Mouse (Mus musculus): ENCODE data around the gene Traf3.

Gene Traf3

DNA sequence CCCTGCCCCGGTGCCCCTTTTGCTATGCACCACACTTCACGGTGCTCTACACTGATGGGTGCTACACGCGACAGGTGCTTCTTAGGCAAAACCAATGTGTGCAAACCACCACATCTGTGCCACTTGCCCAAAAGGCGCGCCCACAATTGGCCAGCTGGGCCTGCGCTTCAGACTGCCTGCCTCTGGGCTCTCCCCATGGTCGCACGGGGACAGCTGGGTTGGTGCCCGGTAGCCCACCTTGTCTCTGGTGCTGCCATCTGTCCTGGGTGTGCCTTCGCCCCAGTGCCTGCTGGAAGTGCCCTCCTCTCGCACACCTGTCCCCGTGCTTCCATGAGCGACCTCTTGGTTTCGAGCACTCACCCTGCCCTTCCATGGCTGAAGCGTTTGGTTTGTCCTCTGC lies 97.5 kb downstream of the Traf3 start:
- no peak for DNase-seq (ENCODE audit: low read depth, low spot score)

DNA sequence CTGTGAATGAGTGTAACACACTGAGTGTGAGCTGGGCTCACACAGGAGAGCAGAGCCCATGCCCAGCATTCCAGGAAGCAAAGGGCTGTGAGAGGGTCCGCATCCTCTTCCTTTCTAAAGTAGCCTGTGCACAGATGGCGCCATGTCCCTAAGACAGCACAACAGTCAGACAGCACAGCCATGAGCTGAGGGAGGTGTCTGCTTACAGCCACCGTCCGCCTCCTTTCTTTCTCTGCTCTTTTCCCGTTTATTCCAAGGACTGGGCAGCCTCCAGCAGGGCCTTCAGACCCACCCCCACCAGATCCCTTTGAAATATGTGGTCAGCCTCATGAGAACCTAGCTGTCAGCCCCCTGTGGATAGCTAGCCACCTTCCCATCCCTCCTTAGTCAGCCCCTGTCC lies 99.0 kb downstream of the Traf3 start:
- DNase-seq (ENCODE audit: low read depth, low spot score), result no peak

DNA sequence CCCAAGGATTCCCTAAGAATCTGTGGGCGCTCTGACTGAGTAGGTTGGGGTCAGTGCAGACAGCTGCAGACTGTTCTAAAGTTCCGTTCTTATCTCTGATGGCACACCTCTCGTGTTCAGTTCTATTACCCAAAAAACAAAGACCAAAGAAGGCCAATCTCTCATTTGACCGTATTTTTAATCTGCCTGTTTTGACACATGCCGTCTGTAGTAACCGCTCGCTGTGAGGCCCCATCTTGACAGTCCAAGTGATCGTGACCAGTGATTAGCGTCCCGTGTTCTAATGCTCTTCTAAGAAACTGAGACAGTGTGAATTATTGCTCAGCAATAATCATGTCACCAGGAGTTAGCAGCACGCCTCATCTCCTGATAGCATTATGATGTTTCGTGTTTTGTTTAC lies 100.4 kb downstream of the Traf3 start:
- no peak for DNase-seq (ENCODE audit: low read depth, low spot score)

DNA sequence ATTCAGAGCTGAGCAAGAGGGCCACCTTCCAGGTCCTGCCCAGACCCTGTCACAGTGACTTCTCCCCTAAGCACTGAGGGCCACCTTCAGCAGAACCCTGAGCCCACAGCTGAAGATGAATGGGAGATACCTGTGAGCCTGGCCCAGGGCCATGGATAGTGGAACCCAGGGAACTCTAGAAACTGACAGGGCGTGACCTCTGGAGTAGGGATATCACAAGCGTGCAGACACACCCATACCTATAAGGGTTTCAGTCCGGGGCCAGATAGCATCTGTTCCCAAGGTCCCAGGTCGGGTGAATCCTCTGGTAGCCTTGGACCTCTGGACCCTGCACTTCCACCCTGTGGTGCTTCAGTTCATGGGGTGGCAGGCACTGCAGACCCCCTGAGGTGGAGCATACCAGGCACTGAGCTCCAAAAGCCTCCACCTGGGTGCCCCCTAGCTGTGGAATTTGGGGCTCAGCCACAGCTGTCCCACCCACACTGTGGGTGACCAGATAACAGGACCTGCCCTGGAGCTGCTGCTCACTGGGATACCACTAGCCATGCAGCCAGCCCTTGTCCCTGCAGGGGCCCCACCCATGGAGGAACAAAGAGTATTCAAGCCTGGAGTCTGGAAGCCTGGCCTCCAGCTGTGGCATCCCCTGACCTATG lies 101.6 kb downstream of the Traf3 start:
- no peak for DNase-seq (ENCODE audit: low read depth, low spot score)

DNA sequence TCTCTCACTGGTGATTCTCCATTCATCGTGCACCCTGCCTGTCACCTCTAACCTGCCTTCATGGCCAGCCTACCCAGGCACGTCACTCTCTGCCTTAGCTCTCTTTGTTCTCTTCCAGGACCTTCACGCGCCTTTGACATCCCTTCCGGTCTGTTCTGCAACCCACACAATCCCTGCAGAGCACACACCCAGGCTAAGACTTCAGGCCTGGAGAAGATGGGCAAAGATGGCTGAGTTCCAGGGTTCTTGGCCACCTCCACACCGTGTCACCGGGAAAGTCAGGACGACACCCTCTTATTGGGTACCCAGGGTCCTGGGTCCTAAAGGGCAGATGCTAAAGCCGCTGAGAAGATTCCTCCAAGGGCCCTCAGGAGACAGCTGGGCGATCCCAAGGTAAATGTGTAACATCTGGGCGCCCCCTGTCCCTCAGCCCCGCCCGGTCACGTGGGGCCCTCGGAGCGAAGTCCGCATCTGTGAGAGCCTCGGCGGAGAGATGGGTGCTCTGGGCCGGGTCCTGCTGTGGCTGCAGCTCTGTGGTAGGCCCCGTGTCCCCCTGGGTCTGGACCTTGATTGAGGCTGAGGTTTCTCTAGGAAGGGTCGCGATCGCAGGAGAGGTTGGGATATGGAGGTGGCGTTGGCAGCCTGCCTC lies 104.6 kb downstream of the Traf3 start, which contains the start of gene Amn:
Amn (plus strand) TSS at position 467 of the 649 bp plus-strand sequence.
- DNase-seq (ENCODE audit: low read depth, low spot score), result no peak

DNA sequence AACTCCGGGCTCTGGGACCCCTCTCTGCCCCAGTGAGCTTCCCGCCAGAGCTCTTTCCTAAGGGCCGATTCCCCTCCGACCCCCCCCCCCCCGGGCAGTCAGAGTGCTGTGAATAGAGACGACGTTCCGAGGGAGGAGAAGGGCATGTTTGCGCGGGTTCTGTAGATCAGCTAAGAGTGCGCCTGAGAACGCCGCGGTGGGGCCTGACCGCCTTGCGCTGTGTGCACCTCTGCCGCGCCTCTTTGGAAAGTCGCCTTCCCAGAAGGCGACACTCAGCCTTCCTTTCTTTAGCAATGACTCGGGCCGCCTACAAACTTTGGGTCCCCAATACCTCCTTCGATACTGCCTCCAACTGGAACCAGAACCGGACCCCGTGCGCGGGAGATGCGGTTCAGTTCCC lies 105.2 kb downstream of the Traf3 start:
- no peak for DNase-seq (ENCODE audit: low read depth, low spot score)

DNA sequence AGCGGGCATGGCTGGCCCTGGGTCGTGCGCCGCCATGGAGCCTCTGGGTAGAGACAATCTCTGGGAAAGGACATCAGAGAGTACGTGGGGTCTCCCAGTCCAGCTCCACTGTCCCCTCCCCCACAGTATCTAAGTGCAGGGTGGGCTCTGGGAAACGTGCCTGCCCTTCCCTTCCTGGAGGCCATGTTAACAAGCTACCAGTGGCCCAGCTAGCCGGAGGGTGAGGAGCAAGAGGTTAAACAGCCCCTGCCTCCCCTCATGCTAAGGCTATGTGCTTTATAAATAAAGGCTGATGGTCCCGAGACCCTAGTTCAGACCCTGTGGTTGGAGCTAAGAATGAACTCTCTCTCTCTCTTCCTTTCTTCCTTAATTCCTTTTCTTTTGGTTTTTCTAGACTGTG lies 105.8 kb downstream of the Traf3 start:
- DNase-seq (ENCODE audit: low read depth, low spot score), result no peak

DNA sequence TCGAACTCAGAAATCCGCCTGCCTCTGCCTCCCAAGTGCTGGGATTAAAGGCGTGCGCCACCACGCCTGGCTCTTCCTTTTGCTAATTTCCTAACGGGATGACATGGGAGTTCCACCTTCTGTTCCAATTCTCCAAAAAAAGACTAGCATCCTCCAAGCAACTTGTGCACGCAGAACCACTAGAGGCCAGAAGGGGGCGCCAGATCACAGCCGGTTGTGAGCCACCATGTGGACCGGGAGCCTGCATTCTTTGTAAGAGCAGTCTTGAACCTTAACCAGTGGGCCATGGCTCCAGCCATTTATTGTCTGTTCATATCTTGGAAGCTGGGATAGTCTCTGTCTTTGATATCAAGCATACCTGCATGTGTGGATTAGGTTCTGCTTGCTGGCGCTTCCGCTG lies 106.2 kb downstream of the Traf3 start:
- peak; percentile 79 for DNase-seq (ENCODE audit: low read depth, low spot score)

DNA sequence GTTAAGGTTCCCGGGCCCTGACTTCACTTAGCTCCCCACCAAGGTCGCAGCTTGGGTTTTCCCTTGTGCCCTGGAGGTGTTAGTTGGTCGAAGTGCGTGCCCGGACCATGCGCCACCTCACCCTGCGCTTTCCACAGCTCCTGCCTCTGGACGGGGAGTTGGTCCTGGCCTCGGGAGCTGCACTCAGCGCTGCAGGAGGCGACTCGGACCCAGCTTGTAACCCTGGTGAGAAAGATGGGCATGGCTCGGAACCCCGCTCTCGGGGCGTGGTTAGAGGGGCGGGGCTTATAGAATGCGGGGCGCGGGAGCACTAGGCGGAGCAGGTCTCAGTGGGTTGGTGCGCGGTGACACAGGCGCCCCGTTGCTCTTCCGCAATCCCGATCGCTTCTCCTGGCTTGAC lies 107.8 kb downstream of the Traf3 start:
- DNase-seq (ENCODE audit: low read depth, low spot score), result no peak

DNA sequence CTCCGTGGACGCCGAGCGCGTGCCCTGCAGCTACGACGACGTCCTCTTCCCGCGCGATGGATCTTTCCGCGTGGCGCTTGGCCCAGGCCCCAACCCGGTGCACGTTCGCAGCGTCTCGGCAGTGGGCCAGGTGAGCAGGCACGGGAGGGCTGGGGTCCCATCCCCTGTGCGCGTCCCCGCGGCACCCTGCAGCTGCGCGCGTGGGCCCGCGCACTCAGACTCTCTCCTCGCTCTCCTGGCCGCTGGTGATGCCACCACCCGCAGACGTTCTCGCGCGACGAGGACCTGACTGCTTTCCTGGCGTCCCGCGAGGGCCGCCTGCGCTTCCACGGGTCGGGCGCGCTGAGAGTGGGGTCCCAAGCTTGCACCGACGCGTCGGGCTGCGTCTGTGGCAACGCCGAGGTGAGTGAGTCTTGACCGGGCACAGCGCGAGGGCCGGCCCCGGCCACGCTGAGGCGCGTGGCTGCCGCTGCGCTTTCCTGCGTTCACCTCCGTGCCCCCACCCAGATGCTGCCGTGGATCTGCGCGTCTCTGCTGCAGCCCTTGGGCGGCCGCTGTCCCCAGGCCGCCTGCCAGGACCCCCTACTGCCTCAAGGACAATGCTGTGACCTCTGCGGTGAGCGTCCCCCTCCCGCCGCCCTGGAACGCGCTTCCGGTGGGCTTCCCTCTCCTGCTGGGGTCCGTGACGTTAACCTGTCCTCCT lies 108.4 kb downstream of the Traf3 start:
- no peak for DNase-seq (ENCODE audit: low read depth, low spot score)

DNA sequence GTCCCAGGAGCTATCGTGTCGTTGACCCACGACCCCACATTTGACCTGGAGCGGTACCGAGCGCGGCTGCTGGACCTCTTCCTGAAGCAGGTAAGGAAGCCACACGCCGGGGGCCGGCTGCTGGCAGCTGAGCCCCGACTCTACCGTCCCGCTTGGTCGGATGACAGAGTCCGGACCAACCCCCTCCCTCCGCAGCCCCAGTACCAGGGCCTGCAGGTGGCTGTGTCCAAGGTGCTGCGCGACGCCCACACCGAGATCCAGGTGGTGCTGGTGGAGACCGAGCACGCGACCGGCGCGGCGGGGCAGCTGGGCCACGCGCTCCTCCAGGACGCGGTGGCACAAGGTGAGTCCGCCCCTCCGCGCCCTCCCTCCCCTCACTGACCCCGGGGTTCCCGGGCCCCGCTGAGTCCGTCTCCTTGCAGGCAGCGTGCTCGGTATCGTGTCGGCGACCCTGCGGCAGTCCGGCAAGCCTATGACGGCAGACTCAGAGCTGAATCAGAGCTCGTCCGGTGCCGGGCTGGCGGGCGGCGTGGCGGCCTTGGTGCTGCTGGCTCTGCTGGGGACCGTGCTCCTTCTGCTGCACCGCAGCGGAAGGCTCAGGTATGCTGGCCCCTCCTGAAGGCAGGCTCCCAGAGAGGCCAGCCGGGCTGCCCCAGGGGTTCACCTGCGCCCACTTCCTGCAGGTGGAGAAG lies 109.1 kb downstream of the Traf3 start:
- no peak for DNase-seq (ENCODE audit: low read depth, low spot score)

DNA sequence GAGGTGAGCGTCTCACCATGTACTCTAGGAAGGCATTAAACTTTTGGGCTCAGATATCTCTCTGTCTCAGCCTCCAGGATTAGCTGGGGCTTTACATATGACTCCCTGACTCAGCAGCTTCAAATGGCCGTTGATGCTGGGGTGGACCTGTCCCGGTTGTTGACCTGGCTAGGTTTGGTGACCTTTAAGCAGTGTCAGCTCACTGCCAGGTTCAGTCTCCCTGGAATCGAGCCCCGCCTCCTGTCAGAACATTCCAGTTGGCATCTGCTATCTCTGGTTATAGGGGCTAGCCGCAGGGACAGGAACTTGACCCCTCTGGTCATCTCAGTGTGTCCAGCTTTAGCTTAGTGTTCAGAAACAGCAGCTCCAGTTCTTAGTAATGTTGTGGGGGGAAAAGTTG lies 110.2 kb downstream of the Traf3 start:
- no peak for DNase-seq (ENCODE audit: low read depth, low spot score)

DNA sequence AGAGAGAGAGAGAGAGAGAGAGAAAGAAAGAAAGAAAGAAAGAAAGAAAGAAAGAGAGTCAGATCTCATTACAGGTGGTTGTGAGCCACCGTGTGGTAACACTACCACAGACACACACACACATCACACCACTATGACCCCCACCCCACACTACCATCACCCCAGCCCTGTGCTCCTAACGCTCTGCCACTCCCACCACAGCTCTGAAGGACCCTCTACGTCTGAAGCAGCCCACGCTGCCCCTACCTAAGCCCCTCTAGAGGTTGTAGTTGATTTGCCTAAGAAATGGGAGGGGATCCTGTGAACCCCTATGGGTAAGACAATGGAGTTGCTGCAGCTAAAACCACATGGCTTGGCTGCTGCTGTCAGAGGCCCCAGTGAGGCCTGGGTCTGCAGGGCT lies 117.4 kb downstream of the Traf3 start:
- no peak for DNase-seq (ENCODE audit: low read depth, low spot score)

DNA sequence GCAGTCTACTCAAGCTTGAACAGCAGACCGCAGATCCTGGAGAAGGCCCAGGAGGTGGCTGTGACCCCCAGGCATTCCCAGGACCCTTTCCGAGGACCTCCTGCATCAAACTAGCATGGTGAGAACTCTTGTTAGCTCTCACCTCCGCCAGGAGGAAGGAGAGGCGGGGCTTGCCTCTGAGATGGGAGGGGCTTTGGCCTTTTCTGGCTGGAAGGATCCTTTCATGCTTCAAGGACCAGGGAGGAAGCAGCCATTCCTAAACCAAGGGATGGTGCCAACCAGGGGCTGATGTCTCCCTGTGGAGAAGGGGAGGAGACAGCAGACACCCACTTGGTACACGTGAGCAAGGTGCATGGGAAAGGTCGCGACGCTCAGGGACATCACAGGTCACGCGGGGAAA lies 118.4 kb downstream of the Traf3 start:
- no peak for DNase-seq (ENCODE audit: low read depth, low spot score)

DNA sequence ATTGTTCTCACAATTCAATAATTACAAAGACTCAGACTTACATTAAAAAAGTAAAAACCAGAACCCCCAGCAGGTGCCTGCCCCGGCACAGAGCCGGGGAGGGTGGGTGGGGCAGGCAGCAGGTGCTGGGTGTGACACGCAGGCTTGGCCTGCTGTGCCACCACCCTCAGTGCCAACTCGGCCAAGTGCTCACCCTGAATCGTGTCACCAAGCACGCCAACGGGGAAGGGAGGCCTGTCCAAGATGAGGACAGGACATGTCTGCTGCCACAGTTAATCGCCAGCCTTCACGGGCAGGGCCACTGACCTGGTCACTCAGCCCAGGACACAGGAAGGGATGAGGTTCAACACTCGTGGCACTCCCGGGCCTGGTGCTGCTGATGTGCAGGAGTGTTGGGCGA lies 126.9 kb downstream of the Traf3 start:
- DNase-seq (ENCODE audit: low read depth, low spot score), result no peak

DNA sequence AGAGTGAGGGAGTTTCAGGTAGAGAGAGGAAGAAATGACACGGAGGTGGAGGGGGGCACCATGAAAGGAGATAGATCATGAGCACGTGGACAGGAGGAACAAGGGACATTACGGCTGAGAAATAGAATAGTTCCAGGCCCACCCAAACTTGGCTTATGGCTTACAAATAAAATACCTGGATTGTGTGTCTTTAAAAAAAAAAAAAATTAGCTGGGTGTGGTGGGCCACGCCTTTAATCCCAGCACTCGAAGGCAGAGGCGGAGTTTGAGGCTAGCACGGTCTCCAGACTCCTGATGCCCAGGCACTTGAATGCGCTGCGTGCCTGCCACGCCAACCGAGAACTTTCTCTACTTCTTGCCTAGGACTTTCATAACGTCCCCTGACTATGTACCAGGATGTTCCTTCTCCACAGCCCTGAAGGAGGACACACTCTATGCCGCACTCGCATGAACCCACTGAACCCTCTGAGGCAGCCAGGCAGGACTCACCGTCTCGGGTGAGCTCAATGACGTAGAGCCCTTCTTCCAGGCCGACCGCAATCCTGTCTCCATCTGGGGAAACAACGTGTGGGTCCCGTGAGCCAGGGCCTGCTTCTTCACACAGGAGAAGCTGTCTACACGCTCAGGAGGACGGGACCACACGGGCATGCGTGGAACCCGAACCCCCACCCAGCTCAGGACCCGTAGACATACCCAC lies 135.3 kb downstream of the Traf3 start:
- DNase-seq (ENCODE audit: low read depth, low spot score), result no peak

DNA sequence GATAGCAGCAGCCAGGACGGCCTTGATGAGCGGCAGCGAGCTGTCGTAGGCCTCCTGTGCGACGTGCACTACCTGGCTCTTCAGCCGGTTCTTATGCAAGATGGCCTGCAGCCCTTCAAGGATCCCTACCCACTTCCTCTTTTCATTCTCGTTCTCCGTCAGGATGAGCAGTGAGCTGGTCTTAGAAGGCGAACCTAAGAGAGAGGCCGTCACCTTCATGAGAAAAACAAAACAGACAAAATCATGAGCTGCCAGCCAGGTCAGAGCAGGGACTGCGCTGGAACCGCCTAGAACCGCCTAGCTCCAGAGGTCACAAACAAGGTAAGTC lies 135.8 kb downstream of the Traf3 start:
- DNase-seq (ENCODE audit: low read depth, low spot score), result no peak

DNA sequence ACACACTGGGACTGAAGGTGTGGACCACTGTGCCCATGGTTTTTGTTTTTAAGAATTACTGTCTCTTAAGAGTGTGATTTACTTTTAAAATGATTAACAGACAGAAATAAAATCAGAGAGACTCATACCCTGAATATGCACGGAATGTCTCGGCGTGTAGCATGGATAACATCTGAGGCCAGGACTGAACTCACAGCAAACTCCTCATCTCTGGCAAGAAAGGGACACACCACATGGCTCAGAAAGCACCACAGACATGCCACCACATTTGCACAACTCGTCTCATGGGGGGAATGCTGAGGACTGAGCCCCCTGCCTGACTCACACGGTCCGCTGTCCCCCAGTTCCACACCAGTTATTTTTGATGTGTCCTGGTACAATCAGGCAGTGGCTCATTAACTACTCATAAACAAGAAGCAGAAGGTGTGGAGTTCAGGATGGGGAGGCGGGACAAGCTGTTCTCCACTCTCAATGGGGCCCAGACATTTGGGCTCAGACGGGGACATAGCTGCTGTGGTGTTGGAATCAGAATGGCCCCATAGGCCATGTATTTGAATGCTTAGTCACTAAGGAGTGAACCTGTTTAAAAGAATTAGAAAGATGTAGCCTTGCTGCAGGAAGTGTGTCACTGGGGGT lies 137.7 kb downstream of the Traf3 start:
- DNase-seq (ENCODE audit: low read depth, low spot score), result no peak

DNA sequence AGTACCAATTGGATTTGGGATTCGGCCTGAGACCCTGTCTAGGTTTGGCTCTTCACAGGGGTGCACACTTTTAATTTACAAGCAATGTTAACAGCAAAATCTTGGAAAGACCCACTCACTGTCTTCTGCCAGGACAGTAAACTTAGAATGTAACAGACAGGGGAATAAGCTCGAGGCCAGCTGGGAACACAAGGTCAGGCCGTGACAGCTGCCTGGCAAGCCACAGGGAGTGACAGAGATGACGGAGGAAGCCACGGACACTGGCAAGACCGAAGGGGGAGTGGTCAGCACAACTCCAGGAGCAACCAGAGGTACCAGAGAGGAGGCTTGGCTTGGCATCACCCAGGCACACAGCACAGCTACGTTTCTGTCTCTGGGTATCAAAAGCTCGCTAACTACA lies 140.7 kb downstream of the Traf3 start:
- no peak for DNase-seq (ENCODE audit: low read depth, low spot score)

DNA sequence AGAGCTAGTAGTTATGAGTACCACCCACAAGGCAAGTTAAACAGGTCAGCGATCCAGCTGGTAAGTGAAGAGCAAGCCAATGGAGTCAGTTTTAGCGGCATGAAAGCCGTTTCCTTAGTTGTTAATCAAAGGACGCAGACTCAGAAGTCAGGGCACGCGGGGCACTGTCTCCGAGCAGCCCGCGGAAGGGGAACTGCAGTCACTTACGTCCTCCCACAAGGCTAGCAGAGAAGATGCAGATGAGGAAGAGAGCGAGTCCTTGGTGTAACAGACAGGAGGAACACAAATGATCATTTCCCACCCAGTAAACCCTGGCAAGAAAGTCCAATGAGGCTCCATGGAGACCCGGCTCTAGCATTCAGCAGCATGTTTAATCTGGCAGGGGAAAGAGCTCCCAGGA lies 143.1 kb downstream of the Traf3 start:
- DNase-seq (ENCODE audit: low read depth, low spot score), result no peak

DNA sequence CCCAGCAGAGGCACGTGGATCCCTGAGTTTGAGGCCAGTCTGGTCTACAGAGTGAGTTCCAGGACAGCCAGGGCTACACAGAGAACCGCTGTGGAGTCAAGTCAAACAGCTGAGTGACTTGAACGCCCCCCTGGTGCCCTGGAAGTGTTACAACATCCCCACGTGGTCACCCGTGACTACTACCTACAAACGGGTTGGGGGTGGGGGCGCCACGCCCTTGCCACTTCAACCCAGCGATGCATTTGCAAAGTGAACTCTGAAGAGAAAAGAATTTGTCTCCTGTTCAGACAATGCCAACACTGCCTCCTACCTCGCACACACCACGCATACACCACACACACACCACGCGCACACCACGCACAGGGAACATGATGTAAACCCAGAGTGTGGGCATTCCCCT lies 143.8 kb downstream of the Traf3 start:
- no peak for DNase-seq (ENCODE audit: low read depth, low spot score)

DNA sequence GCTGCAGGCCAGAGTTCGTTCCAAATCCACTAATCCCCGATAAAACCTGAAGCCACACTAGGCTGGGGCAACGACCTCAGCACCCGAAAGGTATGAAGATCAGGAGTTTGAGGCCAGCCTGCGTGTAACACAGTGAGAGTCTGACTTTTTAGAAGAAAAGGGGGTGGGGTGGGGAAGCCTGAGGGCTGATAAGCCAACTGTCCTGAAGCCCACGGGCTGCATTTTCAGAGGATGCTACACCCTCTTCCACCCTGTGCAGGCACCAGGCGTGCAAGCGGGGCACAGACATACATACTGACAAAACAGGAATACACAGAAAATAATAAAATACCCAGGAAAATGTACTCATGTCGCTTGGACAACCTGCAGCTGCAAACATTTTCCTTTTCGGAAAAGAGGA lies 145.6 kb downstream of the Traf3 start:
- no peak for DNase-seq (ENCODE audit: low read depth, low spot score)

Data from CD4-positive, CD25-positive, alpha-beta regulatory T cell, adult 2 months (primary cell).